Mouse (Mus musculus): Measurements from ENCODE around the gene Akirin1.
A peak's percentile ranks its signal among the peaks of the same experiment; 100 is the strongest.

The Akirin1 gene

GRCm38 (mm10) chr4:123750152-123750651 is at the start of gene Akirin1:
Akirin1 (minus strand) TSS chr4:123750345.
- peak; percentile 96 for DNase-seq (ENCODE audit: low read depth, low spot score)

GRCm38 (mm10) chr4:123797856-123798255 is 47.7 kb upstream of the Akirin1 start:
- peak; percentile 4 for DNase-seq (ENCODE audit: low read depth, low spot score)

- DNase-seq (ENCODE audit: low read depth, low spot score) = no peak
Measured at GRCm38 (mm10) chr4:123797403-123797802, 47.3 kb upstream of the Akirin1 start.

GRCm38 (mm10) chr4:123795057-123795456 is 44.9 kb upstream of the Akirin1 start:
- DNase-seq (ENCODE audit: low read depth, low spot score) = no peak

GRCm38 (mm10) chr4:123793136-123793535 is 43.0 kb upstream of the Akirin1 start:
- DNase-seq (ENCODE audit: low read depth, low spot score) = no peak

- DNase-seq (ENCODE audit: low read depth, low spot score) = no peak
Measured at GRCm38 (mm10) chr4:123792666-123793065, 42.5 kb upstream of the Akirin1 start.

- DNase-seq (ENCODE audit: low read depth, low spot score) = peak; percentile 65
Measured at GRCm38 (mm10) chr4:123787191-123787985, 37.2 kb upstream of the Akirin1 start, which contains the start of gene Rhbdl2. Rhbdl2 (plus strand) TSS chr4:123787874.

GRCm38 (mm10) chr4:123768234-123768633 is 18.1 kb upstream of the Akirin1 start:
- no peak for DNase-seq (ENCODE audit: low read depth, low spot score)

- no peak for DNase-seq (ENCODE audit: low read depth, low spot score)
Measured at GRCm38 (mm10) chr4:123767807-123768206, 17.7 kb upstream of the Akirin1 start.

GRCm38 (mm10) chr4:123765071-123765470 is 14.9 kb upstream of the Akirin1 start:
- no peak for DNase-seq (ENCODE audit: low read depth, low spot score)

- DNase-seq (ENCODE audit: low read depth, low spot score) = no peak
Measured at GRCm38 (mm10) chr4:123758306-123758705, 8.2 kb upstream of the Akirin1 start.

- DNase-seq (ENCODE audit: low read depth, low spot score) = peak; percentile 36
Measured at GRCm38 (mm10) chr4:123750707-123751312, 665 bp upstream of the Akirin1 start.

GRCm38 (mm10) chr4:123749484-123750130 is 538 bp downstream of the Akirin1 start:
- peak; percentile 28 for DNase-seq (ENCODE audit: low read depth, low spot score)

GRCm38 (mm10) chr4:123748726-123749415 is 1.3 kb downstream of the Akirin1 start:
- DNase-seq (ENCODE audit: low read depth, low spot score) = no peak

GRCm38 (mm10) chr4:123745221-123745775 is 4.8 kb downstream of the Akirin1 start:
- DNase-seq (ENCODE audit: low read depth, low spot score) = peak; percentile 12

- no peak for DNase-seq (ENCODE audit: low read depth, low spot score)
Measured at GRCm38 (mm10) chr4:123742891-123743290, 7.3 kb downstream of the Akirin1 start.

GRCm38 (mm10) chr4:123738708-123739107 is 11.4 kb downstream of the Akirin1 start:
- DNase-seq (ENCODE audit: low read depth, low spot score) = no peak

GRCm38 (mm10) chr4:123733532-123733931 is 16.6 kb downstream of the Akirin1 start:
- DNase-seq (ENCODE audit: low read depth, low spot score) = no peak

- DNase-seq (ENCODE audit: low read depth, low spot score) = no peak
Measured at GRCm38 (mm10) chr4:123732921-123733320, 17.2 kb downstream of the Akirin1 start.

GRCm38 (mm10) chr4:123732163-123732910 is 17.8 kb downstream of the Akirin1 start:
- DNase-seq (ENCODE audit: low read depth, low spot score) = no peak

GRCm38 (mm10) chr4:123721761-123722160 is 28.4 kb downstream of the Akirin1 start:
- no peak for DNase-seq (ENCODE audit: low read depth, low spot score)

Data from skeletal muscle tissue, adult 2 months (tissue).